Mouse (Mus musculus): ENCODE measurements around the gene Fam216a.

Fam216a gene

DNA sequence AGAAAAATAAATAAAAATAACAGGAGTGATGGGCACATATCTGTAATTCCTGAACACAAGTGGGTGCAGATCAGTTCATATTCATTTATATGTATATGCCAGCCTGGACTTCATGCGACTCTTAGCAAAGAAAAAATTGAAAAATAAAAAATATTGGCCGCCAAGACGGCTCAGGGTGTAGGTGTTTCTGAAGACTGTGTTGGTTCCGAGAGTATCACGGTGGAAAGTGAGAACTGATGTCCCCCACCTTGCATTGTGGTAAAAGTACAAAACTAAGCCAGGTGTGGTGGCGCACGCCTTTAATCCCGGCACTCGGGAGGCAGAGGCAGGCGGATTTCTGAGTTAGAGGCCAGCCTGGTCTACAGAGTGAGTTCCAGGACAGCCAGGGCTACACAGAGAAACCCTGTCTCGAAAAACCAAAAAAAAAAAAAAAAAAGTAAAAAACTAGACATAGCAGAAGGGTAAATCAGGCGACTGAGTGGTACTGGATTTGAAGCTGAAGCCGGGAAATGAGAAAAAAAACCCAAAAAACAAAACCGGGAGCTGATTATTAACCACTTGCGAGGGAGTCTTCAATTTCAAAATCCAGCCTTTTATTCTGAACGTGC, 19.1 kb upstream of the Fam216a start:
- no peak for DNase-seq (ENCODE audit: low read depth, low spot score)

DNA sequence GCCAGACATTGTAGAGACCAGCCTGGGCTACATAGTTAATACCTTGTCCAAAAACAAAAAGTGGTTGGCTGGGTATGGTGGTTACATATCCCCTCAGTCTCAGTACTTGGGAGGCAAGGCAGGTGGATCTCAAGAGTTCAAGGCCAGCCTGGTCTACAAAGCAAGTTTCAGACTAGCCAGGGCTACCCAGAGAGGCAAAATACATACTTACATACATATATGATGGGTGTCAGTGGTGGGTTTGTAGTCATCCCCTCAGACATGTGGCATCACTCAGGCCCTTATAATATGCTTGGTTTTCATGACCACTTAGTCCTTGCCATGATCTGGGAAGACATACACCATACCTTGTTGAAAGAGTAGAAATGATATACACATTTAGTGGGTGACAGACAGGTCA, 18.5 kb upstream of the Fam216a start:
- DNase-seq (ENCODE audit: low read depth, low spot score), result no peak

DNA sequence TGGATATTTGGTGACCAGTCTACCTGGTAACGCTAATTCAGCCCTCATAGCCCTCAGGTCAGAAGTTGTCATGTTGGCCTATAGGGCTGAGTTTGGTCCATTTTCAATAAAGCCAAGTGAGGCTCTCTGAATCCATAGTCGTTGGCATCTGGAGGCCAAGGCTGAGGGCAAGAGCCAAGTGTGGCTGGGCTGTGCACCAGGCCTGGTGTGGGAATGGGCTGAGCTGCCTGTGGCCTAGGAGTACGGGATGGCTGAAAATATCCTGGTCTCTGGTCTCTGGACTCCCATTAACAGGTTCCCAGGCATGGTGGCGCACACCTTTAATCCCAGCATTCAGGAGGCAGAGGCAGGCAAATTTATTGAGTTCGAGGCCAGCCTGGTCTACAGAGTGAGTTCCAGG, 17.8 kb upstream of the Fam216a start:
- DNase-seq (ENCODE audit: low read depth, low spot score), result no peak

DNA sequence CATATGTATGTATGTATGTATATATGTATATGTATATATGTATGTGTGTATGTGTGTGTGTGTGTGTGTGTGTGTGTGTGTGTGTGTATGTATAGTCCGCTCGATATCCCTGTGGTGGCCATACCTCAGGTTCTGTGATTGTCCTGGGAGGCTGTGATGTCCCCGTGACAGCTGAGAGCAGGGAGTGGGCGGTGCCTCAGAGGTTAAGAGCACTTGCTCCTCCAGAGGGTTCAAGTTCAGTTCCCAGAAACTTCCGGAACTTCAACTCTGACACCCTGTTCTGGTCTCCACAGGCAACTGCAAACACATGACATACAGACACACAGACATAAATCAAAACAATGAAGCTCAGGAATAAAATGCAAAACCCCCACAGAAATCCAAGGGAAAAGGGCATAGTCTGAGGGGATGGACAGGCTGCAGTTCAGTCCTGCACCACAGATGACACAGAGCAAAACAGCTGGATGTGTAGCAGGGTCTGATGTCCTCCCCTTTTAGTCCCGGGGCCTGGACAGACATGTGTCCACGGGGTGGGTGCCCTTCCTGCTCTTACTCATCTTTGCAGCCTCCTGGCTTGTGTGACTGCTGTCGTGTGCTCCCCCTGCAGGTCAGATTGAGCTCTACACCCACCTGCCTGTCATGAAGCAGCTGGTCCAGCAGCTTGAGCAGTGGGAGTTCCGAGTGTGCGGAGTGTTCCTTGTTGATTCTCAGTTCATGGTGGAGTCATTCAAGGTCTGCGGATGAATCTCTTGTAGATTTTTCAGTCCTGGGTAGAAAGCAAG, 7.4 kb upstream of the Fam216a start:
- DNase-seq (ENCODE audit: low read depth, low spot score), result peak; percentile 88

DNA sequence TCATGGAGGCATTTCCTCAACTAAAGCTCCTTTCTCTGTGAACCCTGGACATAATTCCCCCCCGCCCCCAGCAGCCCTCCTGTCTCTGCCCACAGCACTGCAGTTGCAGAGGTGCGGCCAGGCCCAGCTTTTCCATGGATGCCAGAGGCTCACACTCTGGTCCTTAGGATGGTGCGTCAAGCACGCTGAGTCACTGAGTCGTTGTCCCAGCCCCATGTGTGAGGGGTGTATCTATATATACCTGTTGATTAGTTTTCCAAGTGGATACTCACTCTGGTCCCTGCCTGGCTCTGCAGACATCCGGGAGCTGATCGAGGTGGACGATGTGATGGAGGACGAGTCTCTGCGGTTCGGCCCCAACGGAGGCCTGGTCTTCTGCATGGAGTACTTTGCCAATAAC, 6.0 kb upstream of the Fam216a start:
- DNase-seq (ENCODE audit: low read depth, low spot score), result no peak

DNA sequence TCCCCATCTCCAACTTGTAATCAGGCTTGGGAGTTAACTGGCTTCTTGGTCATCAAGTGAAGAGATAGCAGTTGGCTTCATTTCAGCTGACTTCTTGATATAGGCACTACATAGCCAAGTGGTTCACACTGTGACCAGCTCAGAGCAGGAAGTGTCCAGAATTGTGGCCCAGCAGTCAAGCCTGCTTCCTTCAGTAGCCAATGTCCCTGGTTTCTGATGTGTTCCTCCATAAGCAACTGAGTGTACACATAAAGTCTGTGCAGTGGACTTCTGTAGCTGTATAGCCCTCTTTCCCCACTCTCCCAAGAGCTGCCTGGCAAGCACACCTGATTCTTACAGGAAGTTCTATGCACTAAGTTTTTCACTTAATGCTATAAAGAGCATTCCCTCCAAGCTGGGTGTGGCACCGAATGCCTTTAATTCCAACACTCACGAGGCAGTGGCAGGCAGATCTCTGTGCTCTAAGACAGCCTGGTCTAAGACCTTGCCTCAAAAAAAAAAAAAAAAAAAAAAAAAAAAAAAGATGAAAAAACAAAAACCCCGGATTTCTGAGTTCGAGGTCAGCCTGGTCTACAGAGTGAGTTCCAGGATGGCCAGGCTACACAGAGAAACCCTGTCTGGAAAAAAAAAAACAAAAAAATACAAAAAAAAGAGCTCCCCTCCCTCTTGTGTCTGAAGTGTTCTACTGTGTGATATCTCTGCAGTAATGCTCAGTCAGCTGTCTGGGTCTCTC, 5.1 kb upstream of the Fam216a start:
- DNase-seq (ENCODE audit: low read depth, low spot score), result peak; percentile 76

DNA sequence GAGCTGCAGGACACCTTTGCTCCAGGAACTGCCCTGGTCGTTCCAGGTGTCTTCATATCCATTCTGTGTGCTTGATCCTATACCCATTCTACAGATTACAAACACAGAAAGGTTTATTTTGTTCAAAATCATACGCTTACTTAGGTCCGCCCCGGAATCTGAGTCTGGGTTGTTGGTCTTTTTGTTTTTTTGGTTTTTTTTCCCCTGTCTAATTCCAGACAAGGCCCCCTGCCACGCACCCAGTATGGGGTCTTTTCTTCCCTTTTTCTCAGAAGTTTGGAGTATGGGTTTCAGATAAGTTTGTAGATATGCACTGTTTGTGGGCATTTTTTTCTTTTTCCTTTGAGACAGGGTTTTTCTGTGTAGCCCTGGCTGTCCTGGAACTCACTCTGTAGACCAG, 714 bp upstream of the Fam216a start:
- DNase-seq (ENCODE audit: low read depth, low spot score), result peak; percentile 24

DNA sequence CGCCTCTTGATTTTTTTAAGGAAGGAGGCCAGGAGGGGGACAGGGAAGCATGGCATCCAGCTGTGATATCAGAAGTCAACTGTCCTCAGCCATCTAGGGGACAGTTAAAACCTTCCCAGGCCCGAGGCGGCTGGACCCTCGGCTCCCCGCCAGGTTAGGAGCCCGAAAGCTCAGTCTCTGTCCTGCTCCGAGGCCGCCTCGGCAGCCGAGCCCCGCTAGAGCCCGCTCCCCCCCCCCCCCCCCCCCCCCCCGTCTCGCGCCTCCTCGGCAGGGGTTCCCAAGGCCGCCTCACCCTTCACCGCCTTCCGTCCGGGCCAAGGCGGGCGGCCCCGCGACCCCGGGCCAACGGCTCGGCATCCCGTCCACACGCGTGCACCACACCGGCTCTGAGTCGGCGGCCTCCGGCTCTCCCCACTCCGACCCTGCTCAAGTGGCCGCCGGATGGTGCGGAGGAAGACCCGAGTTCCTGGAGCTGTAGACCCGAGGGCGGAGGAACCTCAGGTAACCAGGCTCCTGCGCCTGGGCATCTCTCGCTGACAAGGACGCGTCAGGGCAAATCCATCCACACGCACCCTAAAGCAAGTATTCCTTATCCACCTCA, 473 bp downstream of the Fam216a start, which contains the start of gene Gpn3:
Gene Gpn3 (plus strand): TSS at position 286 of the 601 bp plus-strand sequence.
- no peak for DNase-seq (ENCODE audit: low read depth, low spot score)

DNA sequence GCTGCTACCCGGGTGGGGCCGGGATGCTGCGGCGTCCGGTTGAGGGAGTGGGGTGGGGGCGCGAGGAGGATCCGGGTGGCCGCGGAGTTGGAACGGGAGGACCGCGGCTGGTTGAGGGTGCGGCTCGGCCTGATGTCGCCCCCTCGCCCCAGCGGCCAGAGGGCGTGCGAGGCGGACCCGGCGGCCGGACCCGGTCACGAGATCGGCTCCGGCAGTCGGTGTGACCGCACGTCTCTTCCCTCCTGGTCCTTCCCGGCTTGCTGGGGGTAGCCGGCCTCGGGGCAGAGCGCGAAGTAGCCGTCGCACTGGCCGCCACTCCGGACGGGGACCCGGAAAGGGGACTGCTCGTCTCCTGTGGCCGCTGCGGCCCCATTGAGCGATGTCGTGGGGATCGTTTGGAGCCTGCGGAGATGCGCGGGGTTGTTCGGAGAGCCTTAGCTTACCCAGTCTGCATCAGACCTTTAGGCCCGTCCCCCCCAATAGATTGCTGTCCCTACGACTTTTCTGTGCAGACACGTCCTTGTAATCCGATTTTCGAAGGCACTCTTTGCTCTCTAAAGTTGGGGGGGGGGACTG, 17.6 kb downstream of the Fam216a start:
- DNase-seq (ENCODE audit: low read depth, low spot score), result no peak

DNA sequence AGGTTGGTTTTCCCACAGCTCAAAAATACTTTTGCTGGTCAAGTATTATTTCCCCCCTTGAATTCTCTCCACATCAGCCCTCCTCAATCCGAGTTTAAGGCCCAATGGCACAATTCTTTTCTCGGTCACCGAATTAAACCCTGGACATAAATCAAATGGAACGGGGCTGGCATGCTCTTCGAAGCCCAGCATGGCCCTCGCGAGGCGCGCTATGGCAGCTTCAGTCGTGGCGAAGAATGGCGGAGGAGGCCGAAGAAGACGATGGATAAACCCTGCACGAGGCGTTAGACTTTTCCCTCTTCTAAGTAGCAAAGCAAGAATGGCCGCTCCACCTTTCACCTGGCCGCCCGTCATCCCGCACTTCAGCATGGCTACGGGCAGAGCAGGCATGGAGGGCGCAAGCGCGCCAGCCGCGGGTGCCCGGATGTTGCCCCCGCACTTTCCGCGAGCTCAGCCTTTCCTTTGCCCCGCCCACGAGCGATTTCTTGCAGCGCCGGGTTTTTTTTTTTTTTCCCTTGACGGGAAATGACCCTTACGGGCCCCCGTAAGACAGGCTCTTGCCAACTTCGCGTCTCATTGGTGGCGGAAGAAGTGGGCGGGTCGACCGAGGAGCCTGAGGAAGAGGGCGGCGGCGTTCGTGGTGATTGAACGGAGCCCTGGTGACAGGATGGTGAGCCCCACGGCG, 18.2 kb downstream of the Fam216a start, which contains the start of the genes Rad9b and Vps29:
Gene Rad9b (minus strand): TSS at position 427 of the 685 bp plus-strand sequence.
Gene Vps29 (plus strand): TSS at position 563 of the 685 bp plus-strand sequence.
- DNase-seq (ENCODE audit: low read depth, low spot score), result peak; percentile 100

DNA sequence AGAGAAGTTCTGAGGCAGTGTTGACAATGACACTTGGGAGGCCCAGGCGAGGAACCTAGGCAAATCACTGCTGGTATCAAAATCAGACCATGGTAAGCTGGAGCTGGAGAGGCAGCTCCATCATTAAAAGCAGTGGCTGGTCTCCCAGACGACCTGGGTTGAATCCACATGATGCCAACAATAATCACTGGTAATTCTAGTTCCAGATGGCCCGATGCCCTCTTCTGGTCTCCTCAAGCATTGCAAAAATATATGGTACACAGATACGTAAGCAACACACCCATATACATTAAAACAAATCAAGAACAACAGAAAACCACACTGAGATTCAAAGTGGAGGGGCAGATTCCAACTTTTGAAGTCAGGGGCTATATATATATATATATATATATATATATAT, 26.4 kb downstream of the Fam216a start:
- peak; percentile 39 for DNase-seq (ENCODE audit: low read depth, low spot score)

DNA sequence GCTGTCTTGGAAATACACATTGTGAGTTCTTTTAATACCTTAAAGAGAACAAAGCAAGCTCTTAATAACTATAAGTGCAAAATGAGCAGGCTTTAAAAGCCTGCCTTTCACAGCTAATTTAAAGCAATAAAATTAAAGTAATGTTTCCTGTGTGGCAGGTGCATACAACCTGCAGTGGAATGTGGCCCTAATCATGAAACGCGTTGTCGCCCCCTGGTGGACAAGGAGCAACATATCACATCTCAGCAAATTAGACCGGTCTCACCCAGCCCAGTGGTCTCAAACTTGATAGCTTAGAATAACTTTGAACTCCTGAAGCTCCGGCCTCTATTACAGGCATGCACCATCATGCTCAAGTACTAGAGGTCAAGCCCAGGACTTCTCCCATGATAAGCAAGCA, 27.9 kb downstream of the Fam216a start:
- DNase-seq (ENCODE audit: low read depth, low spot score), result peak; percentile 85

DNA sequence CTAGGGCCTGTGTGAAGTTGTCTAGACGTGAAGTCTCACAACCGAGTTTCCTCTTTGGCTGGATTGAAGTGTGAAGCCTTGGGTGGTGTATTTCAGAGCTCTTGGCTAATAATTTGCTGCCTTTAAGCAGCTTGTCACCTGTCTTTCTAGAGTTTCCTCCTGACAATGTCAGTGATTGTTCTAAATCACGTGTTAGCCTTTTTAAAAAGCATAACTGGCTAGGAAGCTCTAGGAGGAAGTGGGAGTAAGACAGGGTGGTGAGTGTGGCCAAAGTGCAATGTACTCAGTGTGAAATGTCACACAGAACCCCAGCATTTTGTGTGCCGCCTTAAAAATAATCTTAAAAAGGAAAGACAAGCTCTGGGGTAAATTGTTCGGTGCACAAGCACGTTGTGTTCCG, 28.4 kb downstream of the Fam216a start:
- no peak for DNase-seq (ENCODE audit: low read depth, low spot score)

DNA sequence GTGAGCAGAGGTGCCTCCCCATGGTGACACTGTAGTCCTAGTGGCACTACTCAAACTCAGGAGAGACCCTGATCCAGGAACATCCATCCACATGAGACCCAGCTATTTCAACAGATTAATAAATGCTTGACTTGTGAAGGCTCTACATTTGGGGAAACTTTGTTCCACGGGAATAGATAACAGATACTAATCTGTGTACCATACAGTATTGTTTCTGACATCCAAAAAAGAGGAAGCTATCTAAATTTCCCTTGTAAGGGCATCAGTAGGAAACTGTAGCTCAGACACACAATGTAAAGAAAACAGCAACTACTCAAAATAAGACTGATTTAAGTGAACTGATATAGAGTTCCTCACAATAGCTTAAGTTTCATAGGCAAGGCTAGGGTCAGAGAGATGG, 29.3 kb downstream of the Fam216a start:
- DNase-seq (ENCODE audit: low read depth, low spot score), result no peak

DNA sequence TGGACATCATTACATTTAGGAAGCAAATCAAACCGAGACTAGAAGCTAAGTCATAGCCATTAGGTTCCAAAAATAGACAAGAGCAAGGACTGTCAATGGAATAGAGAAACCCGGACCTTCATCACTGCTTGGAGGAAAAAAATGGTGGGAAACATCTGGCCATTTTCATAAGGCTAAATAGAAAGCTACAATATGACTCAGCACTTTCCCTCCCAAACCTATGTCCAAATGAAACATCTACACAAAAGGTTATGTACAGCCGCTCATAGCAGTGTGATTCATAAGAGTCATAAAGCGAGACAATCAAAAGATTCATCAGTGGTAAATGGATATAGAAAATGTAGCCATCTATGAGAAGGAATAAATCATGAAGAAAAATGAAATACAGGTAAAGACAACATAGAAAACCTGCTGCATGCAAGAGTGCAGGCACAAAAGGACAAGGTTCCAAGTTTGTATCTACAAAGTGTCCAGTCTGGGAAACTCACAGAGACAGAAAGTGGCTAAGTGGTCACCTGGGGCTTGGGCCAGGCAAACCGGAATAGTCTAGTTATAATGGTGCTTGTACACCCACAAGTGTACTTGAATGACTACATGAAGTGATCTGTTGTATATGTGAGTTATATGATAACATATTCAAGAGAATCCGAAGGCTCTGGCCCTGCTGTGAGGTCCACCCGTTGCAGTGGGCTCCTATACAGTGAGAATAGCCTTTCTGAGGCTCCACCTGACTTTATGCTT, 35.4 kb downstream of the Fam216a start:
- no peak for DNase-seq (ENCODE audit: low read depth, low spot score)

DNA sequence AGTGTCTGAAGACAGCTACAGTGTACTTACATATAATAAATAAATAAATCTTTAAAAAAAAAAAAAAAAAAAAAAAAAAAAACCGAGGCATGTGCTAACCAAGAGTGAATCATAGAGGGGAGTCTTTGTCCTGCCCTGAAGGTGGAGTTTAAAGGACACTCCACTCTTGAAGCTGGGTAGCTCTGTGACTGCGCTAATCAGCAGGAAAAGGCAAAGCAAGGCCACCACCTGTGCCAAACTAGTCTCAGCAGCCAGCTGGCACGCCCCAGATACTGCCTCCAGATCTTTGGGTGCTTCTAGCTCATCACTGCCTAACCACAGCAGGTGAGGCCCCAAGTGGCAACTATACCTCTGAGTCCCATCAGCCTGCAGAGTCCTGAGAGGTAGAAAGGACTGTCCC, 37.5 kb downstream of the Fam216a start:
- no peak for DNase-seq (ENCODE audit: low read depth, low spot score)

DNA sequence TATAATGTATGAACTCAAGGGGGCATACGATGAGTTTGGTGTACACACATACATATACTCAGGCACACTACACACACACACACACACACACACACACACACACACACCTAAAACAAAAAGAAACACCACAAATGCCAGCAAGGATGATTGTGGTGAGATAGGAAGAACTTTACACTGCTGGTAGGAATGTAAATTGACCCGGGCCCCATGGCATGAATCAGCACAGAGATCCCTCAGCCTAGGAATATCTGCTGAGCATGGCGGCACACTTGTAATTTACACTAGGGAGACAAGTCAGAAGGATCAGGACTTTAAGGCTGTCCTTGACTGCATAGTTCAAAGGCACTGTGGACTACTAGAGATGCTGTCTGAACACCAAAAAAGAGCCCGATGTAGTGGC, 41.9 kb downstream of the Fam216a start:
- no peak for DNase-seq (ENCODE audit: low read depth, low spot score)

DNA sequence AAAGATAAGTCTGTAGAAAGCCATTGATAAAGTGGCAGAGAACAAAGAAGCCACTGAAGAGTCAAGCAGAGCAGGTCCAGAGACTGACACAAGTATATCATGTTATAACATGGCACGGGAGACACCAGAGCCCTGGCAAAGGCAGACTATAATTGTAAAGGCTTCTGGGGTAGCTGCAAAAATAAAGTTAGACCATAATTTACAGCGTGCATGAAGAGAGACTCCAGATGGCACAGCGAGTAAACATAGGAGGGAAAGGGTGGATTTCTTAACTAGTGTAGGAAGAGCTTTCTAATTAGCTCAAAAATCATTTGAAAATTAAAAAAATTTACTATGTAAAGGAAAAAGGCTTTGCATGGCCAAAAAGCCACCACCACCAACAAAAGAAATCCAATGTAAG, 44.9 kb downstream of the Fam216a start:
- no peak for DNase-seq (ENCODE audit: low read depth, low spot score)

DNA sequence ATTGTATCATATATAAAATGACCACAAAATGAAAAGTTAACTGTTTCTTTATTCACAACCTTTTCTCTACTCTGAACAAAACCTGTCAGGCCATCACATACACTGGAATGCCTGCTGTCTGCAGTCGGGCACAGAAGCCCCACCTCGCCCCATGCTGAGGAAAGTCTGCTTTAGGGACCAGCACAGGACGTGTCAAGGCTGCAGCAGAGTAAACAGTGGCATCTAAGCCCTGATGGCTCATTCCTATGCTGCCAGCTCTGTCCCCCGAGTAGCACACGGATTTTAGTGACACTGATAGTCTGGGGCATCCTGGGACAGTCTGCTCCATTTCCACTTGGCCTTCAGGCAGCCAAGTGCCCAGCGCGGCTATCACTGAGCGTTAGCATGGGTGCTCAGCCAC, 46.7 kb downstream of the Fam216a start:
- no peak for DNase-seq (ENCODE audit: low read depth, low spot score)

DNA sequence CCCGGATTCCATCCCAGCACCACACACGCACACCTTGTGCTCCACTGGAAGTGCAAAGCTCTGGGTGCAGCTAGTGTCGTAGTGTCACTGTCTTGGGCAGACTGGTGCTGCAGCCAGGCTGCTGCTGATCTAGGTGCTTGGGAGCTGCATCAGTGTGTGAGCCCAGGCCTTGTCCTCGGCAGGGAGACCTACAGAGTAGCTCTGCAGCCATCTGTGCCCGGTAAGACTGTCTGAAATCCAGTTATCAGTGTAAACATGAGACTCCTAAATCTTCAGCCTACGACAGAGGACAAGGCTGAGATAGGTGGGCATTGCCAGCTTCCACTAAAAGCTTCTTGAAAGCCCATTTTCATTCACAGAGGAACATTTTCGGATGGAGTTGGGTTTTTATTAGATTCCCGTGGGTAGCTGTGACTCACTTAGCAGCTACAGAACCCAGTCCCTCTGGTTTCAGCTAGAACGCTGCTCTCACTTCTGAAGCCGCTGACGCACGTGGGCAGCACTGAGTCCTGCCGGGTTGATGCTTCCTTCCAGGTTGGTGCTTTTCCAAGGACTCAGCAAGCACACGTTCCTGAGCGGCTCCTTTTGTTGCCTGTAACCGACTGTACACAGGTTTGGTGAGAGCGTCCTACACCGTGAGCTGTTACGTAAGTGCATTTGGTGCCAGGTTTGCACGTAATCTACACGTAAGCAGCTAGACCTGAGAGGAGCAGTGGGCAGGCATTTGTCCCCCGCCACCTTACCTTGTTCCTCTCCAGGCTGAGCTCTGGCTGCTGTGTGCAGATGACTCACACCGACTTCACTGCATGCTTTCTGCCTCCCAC, 47.3 kb downstream of the Fam216a start:
- DNase-seq (ENCODE audit: low read depth, low spot score), result peak; percentile 36

Data from ZHBTc4 (cell line).